Mouse (Mus musculus): ENCODE data around the gene 1110032A03Rik.

The 1110032A03Rik gene

DNA sequence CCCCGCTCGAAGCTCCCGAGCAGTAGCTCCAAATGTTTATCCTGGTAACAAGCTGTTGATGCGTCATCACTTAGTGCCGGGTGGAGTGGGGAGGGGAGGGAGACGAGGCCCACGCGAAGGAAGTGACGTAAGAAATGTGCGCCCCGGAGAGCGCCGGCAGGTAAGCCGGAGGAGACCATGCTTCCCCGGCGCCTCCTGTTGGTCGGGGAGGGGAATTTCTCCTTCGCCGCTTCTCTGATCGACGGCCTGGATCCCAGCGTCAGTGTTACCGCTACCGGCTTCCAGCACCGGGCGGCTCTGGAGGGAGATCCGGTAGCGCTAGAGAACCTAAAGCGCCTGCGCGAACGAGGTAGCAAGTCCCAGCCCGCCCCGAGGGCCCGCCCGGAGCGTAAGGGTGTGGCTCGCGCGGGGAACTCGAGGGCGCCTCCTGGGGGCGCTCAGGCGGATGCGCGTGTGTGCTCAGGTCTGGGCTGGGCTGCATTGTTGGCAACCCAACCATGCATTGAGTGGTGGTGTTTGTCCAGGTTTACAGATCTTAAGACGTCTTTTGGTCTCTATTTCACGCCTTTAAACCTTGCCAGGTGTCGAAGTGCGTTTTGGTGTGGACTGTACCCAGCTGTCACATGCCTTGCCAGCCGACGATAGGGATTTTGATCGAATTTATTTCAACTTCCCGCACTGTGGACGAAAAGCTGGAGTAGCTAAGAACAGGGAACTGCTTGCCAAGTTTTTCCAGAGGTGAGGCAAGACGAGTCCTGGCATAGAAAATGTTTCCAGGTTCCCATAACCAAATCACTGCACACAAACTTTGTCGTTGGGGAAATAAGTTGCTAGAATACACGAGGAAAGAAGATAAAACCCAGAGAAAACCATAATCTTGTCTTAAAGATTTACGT is 7.0 kb downstream of the 1110032A03Rik start, which contains the start of gene Fdxacb1:
Fdxacb1 (plus strand) TSS at position 130 of the 896 bp plus-strand sequence.
- peak; percentile 98 for DNase-seq

DNA sequence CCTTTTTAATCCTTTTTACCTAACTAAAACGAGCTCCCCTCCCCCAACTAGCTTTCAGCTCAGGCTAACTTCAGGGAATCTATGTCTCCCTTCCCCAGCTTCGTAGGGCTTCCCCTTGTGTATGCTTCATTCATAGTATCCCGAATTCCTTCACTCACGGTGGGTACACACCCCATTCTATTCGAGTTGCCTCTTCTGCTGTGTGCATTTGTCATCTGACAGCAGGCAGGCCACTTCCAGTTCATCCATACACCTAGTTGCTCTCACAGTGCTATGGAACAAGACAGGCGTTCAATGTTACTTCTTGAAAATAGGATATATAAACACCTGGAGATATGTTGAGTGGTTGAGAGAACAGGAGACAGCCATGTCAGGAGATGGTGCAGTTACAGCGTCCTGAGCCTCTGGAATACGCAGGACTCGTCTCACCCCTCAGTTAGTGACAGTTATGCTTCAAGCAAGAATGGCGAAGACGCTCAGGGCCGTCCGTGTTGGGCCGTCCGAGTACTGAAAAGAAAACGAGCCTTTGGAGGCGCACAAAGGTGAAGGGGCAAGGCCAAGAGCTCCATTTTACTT is 7.7 kb downstream of the 1110032A03Rik start:
- DNase-seq, result no peak

DNA sequence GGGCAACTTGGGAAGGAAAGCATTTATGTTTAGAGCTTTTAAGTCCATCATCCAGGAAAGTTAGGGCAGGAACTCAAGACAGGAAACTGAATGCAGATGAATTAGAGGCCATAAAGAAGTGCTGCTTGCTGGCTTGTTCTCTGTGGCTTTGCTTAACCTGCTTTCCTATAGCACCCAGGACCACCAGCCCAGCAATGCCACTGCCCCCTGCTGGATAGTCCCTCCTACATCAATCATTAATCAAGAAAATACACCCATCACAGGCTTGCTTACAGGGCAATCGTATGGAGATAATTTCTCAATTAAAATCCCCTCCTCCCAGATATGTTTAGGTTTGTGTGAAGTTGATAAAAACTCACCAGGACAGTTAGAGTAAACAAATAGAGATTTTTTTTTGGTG is 12.0 kb downstream of the 1110032A03Rik start:
- no peak for DNase-seq

DNA sequence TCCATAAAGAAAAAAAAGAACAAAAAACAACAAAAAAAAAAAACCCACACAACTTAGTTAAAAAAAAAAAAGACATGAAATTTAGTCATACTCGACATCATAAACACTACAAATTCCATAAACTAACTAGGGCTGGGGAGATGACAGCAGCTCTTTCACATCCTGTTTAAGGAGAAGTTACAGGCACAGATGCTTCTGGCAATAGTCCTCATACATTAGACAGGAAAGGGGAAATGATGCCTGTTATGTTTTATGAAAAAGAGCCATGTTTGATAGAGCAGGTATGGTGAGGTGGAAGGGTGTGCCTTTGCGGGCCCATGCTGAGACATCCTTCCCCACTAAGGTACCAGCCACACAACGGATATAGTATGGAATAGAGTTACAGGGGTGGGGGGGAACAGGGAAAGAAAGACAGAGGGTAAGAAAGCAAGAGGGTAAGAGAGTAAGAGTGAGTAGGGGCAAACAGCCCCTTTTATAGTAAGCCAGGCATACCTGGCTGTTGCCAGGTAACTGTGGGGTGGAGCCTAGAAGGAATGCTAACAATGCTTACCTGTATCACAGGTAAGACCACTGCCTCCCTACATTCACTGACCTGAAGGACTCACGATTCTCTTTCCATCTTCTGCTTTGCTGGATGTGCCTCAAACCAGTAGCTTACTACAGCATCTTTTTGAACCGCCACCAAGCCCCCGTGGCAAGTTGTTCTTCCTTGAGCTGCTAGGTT is 13.6 kb downstream of the 1110032A03Rik start:
- no peak for DNase-seq

DNA sequence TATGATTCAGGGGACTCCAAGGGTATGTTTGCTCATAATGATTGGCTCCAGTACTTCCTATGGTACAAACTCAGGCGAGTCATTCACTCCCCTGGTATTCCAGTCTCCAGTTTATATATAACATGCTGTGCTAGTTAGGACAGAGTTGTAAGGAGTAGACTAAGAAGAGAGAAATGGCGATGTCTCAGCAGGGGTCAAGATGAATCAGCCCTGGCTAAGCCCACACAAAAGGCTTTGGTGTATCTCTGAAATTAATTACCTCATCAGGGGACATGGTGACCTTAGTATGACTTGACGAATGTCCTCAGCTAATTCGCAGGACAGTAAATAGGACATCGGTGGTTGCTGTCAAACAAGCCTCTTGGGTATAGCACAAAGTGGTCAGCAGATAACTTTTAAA is 18.6 kb downstream of the 1110032A03Rik start:
- DNase-seq, result no peak

DNA sequence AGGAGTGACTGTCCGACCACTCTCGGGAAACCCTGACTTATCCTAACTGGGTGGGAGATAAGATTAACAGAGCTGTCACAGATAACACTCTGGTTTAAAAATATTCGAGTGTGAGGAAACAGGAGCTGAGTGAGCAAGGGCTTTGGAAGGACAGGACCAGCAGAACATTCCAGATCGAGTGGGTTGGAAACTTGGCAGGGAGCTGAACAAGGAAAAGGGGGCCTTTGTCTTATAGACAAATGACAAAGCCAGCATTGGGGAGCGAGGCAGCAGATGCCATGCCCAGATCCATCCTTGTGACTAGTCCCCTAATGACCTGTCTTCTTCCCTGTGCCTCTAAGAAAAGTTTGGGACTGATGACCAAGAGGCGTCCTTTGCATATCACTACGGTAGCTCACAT is 21.4 kb downstream of the 1110032A03Rik start:
- no peak for DNase-seq

DNA sequence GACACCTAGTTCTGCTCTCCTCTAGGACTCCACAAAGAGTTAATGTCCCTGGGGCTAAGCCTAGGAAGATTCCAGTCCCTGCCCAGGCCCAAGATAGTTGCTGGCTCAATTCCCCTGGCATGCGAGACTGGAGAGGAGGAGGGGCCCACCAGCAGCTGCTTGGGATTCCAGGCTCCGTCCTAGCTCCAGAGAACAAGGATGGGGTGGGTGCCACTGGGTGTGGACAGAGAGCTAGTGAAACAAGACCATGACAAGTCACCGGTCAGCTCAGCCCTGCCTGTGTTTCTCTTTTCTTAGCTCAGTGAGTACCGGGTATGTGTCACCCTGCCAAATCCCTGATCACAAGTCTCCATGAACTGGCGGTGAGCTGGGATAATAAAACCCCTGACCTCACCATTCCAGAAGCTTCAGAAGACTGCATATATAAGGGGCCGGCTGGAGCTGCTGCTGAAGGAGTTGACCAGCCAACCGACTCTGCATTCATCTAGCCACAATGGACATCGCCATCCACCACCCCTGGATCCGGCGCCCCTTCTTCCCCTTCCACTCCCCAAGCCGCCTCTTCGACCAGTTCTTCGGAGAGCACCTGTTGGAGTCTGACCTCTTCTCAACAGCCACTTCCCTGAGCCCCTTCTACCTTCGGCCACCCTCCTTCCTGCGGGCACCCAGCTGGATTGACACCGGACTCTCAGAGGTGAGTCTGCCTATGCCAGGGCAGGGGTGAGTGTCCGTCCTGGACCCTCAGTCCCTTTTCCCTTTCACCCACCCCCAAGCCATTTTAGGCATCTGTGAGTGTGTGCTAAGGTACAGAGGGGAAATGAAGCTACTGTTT is 22.3 kb downstream of the 1110032A03Rik start:
- DNase-seq, result peak; percentile 67

DNA sequence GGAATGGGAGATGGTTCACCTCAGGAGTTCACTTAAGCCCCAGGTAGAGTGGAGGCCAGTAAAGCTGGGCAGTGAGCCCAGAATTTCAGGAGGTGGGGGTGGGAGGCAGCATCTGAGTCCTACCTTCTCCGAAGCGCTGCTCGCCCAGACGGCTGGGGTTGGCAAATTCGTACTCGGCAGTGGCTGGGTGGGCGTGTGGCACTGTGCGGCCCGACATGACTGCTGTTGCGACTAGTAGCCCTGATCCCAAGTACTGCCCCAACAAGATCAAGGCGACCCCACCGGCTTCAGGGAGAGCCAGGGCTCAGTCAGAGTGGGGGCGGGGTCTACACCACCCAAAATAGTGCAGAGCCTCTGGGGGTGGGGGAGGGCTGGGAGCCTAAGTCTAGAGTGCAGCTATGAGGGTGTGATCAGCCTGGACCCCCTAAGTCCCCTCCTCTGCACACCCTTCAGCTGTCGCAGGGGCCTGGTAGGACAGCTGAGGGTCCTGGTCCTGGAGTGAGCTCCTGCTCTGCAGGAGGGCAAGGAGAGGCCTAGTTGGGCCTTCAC is 23.2 kb downstream of the 1110032A03Rik start, which contains the start of gene Hspb2:
Hspb2 (minus strand) TSS at position 301 of the 549 bp plus-strand sequence.
- no peak for DNase-seq

DNA sequence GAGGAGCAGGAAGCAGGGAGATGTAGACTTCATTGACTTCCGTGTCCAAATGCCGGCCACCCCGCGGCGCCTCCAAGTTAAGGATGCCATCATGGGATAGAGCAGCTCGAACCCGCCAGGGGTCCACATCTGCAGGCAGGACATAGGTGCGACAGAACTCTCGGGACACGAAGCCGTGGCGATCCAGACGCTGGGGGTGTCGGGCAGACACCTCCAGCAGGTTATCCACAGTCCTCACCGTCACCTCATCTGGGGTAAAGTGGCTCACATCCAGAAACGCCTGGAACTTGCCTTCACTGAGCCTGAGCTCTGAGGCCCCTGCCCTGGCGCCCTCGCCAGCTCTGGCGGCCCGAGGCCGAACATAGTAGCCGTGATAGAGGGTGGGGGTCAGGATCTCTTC is 24.0 kb downstream of the 1110032A03Rik start, which contains the start of gene Cryab:
Cryab (plus strand) TSS at position 3 of the 400 bp plus-strand sequence.
- no peak for DNase-seq

DNA sequence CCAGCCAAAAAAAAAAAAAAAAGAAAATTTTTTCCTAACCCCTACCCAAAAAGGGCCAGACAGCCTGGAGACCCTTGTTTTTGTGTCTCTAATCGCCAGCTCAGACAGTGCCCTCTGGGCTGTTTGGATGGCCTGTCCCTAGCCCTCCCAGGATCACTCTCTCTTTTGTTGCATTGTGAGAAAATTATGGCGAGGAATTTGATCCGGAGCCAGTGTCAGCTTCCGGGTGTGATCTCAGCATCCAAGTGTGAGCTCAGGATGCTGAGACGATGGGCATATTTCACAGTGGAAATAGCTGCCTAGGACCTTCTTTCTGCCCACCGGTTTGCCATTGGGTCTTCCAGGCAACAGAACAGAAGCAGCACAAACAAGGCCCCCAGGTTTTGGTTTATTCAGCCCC is 24.6 kb downstream of the 1110032A03Rik start:
- DNase-seq, result no peak

DNA sequence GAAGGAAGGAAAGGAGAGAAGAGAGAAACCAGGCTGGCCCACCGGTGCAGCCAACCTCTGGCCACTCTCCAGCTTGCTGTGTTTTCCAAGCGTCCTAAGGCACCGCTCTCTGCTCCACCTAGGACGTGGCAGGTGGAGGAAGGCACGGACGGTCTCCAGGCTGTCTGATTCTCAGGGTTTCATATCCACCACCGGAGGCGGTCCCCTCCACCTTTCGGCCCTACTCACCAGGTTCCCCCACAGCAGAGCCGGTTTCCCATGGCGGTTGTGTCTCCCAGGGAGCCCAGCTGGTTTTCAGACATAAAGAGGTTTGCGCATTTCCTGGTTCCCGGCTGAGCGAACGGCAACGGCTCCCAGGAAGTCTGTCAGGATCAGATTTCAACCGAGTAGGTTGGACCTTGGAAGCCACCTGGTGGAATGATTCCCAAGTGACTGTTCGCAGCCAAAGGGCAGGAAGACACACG is 29.1 kb downstream of the 1110032A03Rik start, which contains the start of gene 2310030G06Rik:
2310030G06Rik (minus strand) TSS at position 323 of the 464 bp plus-strand sequence.
- no peak for DNase-seq

DNA sequence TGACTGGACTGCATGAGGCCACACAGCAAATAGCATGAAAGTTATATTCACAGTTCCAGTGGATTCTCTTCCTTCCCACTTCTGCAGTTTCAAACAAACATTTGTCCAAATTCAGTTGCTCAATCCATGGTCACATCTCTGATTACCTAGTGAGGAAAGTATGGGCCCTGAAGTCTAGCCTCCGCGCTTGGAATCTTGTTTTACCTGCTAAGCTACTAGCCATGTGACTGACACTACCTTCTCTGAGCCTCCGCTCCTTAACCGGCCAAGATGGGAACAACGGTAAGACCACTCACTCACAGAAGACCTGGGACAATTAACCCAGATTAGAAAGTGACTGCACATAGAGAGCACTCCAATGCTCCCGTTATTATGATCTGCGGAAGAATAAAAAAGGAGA is 29.5 kb downstream of the 1110032A03Rik start:
- no peak for DNase-seq

DNA sequence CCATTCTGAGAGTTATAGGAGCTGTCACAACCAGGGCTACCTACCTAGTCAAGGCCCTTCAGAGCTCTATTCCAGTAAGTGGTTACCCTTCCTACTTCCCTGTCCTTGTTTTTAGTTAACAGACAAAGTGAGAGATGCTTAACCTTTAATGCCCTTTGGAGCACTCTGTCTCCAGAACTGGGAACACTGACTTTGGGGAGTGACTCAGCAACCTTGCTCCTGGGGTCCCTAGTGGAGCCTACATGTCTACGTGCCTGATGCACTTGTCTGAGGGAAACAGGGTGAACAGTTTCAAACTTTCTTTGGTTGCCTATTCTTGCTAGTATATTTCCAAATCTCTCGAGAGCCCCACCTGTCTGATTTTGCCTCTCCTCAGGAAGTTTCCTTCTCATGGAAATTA is 32.6 kb downstream of the 1110032A03Rik start:
- DNase-seq, result no peak

DNA sequence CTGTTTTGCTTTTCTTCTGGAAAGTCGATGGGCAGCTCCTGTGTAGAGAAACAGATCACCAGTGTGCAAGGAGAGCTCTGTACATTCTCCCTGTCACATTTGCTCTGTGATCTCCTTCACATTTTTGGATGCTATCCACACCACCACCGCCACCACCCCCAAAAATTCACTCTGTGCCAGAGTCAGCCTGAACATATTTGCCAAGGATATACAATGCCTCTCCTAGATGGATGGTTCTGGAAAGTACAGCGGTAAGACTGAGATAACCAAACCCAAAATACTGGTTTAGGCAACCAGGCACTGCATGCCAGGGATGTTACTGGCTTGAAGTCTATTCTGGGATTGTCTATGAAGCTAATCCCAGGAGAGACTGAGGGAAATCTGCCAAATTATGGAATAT is 33.1 kb downstream of the 1110032A03Rik start:
- no peak for DNase-seq

DNA sequence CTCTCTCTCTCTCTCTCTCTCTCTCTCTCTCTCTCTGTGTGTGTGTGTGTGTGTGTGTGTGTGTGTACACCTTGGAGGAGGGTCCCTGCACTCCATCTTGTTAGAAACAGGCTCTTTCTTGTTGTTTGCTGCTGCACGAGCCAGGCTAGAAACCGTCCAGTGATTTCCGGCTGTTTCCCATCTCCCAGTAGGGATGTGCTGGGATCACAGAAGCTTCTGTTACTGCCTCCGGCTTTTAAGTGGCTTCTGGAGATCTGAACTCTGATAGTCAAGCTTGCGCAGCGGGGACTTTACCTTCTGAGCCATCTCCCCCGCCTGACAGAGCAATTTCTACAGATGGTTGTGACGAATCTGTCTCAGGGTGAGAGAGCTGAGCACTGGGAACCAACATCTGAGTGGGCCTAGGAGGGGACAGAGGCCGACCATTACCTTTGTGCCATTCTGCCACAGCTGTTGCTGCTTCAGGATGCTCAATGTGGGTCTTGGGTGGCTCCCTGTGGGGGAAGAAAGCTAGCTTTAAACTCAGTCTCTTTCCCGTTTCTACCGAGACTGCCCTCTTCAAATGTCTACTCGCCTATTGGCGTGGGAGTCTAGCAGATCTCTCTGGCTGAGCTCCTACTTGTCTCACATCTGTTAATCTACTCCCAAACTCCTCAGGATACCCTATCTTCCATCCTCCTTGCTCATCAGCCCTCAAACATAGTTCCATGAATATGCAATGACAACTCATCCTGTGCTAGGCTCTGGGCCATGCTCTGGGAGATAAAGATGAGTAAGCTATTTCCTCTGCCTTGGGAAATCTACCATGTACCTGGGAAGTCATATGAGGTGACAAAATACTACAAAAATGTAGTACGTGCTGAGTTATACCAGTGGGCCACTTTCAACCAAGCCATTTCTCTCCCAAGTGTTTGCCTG is 34.2 kb downstream of the 1110032A03Rik start:
- no peak for DNase-seq

DNA sequence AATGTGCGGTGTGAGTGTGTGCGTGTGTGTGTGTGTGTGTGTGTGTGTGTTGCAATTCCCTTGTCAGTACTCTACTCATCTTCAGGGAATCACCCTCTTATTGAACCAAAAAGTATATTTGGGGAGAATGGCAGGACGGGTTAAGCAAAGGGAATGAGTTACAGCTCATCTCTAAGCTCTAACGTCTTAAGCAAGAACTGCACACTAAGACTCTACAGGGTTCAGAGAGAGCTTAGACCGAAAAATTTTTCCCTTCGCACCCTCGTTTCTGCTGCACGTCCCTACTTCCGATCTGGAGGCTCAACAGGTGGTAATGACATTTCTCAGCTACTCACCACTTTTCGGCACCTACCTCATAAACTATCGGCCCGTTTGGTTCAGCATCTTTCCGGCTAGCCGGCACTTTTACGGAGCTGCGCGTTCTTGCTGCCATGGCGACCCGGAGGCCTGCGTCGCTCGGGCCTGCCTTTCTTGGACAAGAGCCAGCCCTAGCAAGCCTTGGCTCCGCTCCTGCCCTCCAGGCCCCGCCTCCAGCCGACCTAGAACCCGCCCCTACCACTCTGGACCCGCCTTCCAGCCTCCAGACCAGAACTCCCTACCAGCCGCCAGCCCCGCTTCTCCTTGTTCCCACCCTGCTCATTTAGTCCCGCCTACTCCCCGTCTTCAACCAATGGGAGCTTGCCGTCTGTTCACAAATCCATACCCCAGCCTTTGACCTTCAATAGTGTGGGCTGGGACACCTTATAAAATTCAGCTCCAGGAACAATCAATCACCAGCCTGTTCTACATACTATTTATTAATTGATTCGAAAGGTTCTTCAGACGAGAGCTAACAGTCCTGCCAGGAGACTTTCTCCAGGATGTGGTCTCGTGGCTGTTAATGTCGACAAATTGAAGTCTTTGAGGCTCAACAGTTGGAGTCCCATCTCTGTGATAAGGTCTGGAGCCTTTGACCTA is 36.1 kb downstream of the 1110032A03Rik start, which contains the start of gene Dixdc1:
Dixdc1 (minus strand) TSS at position 604 of the 957 bp plus-strand sequence.
- DNase-seq, result peak; percentile 82

DNA sequence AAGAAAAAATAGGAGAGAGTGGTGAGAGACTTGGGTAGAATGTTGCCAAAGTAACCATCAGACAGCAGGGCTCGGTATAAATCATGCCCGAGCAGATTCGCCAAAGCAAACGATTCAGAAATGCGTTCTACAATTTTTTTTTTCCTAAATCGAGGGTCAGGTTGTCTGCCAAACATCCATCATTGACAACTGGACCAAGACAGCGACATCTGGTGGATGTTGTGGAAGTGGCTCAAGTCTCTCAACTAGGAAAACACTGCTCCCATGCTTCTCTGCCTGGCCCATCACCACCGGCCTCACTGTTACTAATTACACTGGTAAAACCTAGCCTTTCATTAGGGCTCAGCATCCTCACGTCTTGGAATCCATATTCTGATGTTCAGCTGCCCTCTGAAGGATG is 40.3 kb downstream of the 1110032A03Rik start:
- DNase-seq, result peak; percentile 66

DNA sequence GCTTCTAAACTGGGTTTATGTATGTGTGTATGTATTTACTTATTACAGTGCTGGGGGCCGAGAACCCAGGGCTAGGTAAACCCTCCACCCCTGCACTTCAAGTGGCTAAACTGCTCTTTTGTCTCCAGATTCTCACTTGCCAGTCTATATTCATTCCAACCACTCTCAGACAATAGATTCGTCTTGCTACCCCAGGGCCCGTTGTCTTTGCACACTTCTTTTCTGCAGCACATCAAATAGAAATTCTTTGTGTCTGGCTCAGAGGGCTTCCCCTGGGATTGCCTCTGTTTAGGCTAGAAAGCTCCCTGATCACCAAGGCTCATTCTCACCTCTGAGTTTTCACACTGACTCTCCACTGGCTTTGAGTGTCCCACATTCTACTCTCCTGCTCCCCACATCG is 42.8 kb downstream of the 1110032A03Rik start:
- no peak for DNase-seq

DNA sequence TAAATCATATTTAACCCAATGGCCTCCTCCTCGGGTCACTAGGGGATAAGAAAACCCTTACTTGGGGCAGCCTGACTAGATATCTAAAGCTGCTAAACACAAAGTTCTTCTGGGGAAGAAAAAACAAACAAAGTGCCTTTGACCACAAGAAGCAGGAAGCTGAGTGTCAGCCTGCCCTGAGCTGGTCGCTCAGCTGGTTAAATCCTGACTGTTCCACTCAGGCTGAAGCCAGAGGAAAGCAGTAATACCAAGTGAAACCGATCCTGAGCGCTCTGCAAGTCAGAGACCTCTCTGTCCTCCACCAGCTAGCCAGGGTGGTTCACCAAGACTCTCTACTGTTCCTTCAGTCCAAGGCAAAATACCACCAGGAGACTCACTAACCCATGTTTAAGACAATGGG is 45.7 kb downstream of the 1110032A03Rik start:
- no peak for DNase-seq

All from cerebellum, adult 8-10 months (tissue).